Mouse (Mus musculus) testis, adult 2 months (tissue): ENCODE results near the gene Extl1. TPM values are rescaled to one million over a fixed set of nuclear protein-coding genes. Genes with fewer than 3 reads are reported as not detected.

Source experiments
- H3K27ac ChIP-seq: fragments of 200-500 bp; 2 replicates; pipeline ENCODE4 v1.5.1; 2012; ENCODE audit warnings: low read depth, low read length; ENCODE audit not compliant: control insufficient read depth, insufficient read depth
- H3K27me3 ChIP-seq: fragments of 200-500 bp; 2 replicates; pipeline ENCODE4 v1.6.1; 2012; ENCODE audit warnings: mild to moderate bottlenecking, low read length, moderate library complexity; ENCODE audit not compliant: control insufficient read depth, insufficient read depth
- H3K36me3 ChIP-seq: fragments of 200-500 bp; 2 replicates; pipeline ENCODE4 v1.6.1; 2012; ENCODE audit warnings: mild to moderate bottlenecking, low read length; ENCODE audit not compliant: control insufficient read depth, insufficient read depth
- H3K4me1 ChIP-seq: fragments of 200-500 bp; 2 replicates; pipeline ENCODE4 v1.6.1; 2012; ENCODE audit warnings: low read length; ENCODE audit not compliant: control insufficient read depth, insufficient read depth
- H3K4me3 ChIP-seq: fragments of 200-500 bp; 2 replicates; pipeline ENCODE4 v1.5.1; 2012; ENCODE audit warnings: low read depth, mild to moderate bottlenecking, low read length, moderate library complexity, mixed read lengths; ENCODE audit not compliant: control insufficient read depth
- CTCF ChIP-seq: fragments of 200-500 bp; IDR thresholded peaks from 2 replicates; pipeline ENCODE4 v1.5.1; 2012; ENCODE audit warnings: low read depth, mild to moderate bottlenecking, inconsistent platforms, low read length, moderate library complexity; ENCODE audit not compliant: control insufficient read depth, insufficient read depth, insufficient replicate concordance
- POLR2A ChIP-seq: fragments of 200-500 bp; IDR thresholded peaks from 2 replicates; pipeline ENCODE4 v1.6.1; 2012; ENCODE audit warnings: low read depth, mild to moderate bottlenecking, inconsistent platforms, low read length, moderate library complexity; ENCODE audit not compliant: control insufficient read depth
- polyA plus RNA-seq: library from polyadenylated mRNA; depleted of rRNA; stranded (reverse); fragments of >200 nt; gene quantifications from 2 replicates; pipeline ENCODE4 v1.2.3, GENCODE M21; 2012

The Extl1 gene
- polyA plus RNA-seq, 1 experiment, result 0.25 TPM

DNA sequence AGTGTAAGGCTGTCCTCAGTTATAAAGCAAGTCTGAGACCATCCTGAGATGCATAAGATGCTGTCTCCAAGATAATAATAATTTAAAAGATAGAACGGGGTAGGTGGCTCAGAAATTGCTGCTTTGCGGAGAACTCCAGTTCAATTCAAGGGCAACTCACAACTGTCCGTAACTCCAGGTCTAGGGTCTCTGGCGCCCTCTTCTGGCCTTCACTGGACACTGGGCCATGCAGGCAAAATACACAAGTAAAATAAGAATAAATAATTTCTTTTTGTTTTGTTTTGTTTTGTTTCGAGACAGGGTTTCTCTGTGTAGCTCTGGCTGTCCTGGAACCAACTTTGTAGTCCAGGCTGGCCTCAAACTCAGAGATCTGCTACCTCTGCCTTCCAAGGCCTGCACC, 4.7 kb upstream of the Extl1 start:
- Histone ChIP-seq H3K4me1 (no peaks in the 10 kb centered on the region), H3K4me3 (no peak overlapping the region), H3K27ac (no peak overlapping the region), H3K27me3 (no peaks in the 10 kb centered on the region), H3K36me3 (no peaks in the 10 kb centered on the region)
- TF ChIP-seq CTCF (peak; percentile 76; the same call in 1 of the 2 replicates), POLR2A (no peak)

- Histone ChIP-seq H3K27me3 (no peaks in the 10 kb centered on the region), H3K4me3 (no peak overlapping the region), H3K4me1 (no peaks in the 10 kb centered on the region), H3K36me3 (no peaks in the 10 kb centered on the region), H3K27ac (no peak overlapping the region)
- TF ChIP-seq POLR2A (no peak), CTCF (no peak)
These were observed 3.6 kb upstream of the Extl1 start for GRCm38 (mm10) chr4:134387268-134387667.

GRCm38 (mm10) chr4:134379510-134379909, 4.1 kb downstream of the Extl1 start:
- H3K4me3 ChIP-seq, result no peak overlapping the region
- TF ChIP-seq POLR2A (no peak), CTCF (no peak)
- H3K4me1 ChIP-seq, result no peaks in the 10 kb centered on the region
- H3K27ac ChIP-seq, result no peak overlapping the region
- H3K36me3 ChIP-seq, result no peaks in the 10 kb centered on the region
- H3K27me3 ChIP-seq, result no peaks in the 10 kb centered on the region

DNA sequence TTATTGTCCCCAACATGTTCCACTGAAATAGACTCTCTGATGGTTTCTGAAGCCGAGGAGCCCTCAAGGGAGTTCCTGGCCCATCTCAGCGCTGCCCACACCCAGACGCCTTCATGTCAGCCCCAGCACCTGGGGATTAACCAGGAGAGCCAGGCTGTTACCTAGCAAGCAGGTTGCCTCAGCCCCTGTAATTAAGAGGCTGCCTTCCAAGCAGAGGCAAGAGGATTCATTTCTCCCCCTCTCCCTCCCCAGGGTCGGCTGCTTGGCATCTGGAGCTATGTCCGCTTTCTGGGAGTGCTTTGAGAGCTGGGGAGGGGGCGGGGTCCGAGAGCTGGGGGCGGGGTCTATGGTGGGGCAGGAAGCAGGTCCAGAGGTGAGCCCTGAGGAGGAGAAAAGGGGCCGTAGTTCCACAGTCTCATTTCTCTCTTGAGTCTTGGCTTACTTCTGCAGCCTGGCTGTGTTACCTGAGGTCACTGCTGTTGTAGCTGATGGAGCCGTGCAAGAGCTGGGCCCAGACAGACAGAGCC, 5.5 kb downstream of the Extl1 start:
- no peak overlapping the region for H3K27ac ChIP-seq
- H3K27me3 ChIP-seq, result no peaks in the 10 kb centered on the region
- no peaks in the 10 kb centered on the region for H3K4me1 ChIP-seq
- H3K4me3 ChIP-seq, result no peak overlapping the region
- no peaks in the 10 kb centered on the region for H3K36me3 ChIP-seq
- TF ChIP-seq POLR2A (no peak), CTCF (no peak)

- no peak overlapping the region for H3K4me3 ChIP-seq
- TF ChIP-seq POLR2A (no peak), CTCF (no peak)
- peaks cover 10% of the 10 kb centered on the region for H3K4me1 ChIP-seq
- H3K27me3 ChIP-seq, result no peaks in the 10 kb centered on the region; the same call in 1 of the 2 replicates
- H3K27ac ChIP-seq, result no peak overlapping the region
- H3K36me3 ChIP-seq, result no peaks in the 10 kb centered on the region
These were observed 9.3 kb downstream of the Extl1 start for GRCm38 (mm10) chr4:134374306-134374705.

DNA sequence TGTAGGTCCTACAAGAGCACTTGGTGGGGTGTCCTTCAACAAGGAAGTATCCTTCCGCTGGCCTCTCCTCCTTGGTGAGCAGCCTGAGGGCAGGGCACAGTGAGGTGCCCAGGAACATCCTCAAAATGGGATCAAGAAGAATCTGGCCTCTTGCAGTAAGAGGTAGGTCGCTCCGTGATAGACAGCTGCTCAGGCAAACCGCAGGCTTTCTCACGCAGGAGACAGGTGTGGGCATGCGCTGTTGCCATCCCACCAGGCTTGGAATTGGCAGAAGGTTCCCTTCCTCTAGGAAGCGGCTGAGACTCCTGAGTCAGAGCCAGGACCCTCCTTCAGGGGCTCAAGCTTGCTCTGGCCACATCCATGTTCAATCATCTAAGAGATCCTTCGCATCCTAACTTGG, 10.4 kb downstream of the Extl1 start:
- TF ChIP-seq POLR2A (no peak), CTCF (no peak)
- H3K27me3 ChIP-seq, result no peaks in the 10 kb centered on the region; the same call in 1 of the 2 replicates

DNA sequence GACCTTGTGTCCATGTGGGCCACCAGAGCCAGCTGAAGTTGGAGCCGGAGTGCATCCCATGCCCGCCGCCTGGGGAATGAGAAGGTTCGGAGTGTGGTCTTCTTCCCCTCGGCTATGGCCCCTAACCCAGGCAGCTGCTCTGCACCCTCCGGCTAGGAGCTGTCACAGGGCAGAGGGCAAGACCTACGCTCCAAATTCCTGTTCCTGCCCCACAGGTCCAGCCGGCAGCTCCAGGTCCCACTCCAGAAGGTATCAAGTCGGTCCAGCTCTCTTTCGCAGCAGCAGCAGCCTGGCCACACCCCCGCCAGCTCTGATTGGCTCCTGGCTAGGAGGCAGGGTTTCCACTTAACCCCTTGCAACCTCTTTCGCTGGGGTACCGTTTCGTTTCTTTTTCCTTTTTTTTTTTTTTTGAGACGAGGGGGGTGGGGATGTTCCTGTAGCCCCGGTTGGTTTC, 11.3 kb downstream of the Extl1 start:
- Histone ChIP-seq H3K27me3 (no peaks in the 10 kb centered on the region; the same call in 1 of the 2 replicates), H3K4me1 (peaks cover 10% of the 10 kb centered on the region), H3K27ac (no peak overlapping the region), H3K4me3 (peak overlapping the region; percentile 60), H3K36me3 (no peaks in the 10 kb centered on the region)
- TF ChIP-seq CTCF (no peak), POLR2A (no peak)

More for the DNA sequence above, 10.4 kb downstream of the Extl1 start:
- H3K4me3 ChIP-seq, result no peak overlapping the region
- no peak overlapping the region for H3K27ac ChIP-seq
- H3K36me3 ChIP-seq, result no peaks in the 10 kb centered on the region
- H3K4me1 ChIP-seq, result peaks cover 10% of the 10 kb centered on the region
